Mouse (Mus musculus): ENCODE results near the gene Ggta1. TPM values are rescaled to one million over a fixed set of nuclear protein-coding genes. Genes with fewer than 3 reads are reported as not detected.

Gene Ggta1
- polyA plus RNA-seq, 2 experiments = 6.3 to 7.6 TPM

DNA sequence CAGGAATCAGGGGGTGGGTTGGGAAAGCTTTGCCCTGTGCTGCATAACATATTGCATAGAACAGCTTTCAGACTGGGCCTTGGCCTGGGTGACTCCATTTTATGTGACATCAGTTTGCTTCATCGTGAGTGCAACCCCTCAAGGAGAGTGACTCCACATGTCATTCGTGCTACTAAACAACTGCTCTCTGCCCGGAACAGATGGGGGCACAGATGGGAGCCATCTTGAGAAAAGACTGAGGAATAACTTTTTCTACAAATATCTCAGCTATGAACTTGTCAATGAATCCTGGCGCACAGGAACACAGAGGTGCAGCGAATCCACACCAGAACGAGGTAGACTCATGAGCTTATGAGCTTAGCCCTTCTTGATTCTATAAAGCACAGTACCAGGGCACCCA is 14.3 kb upstream of the Ggta1 start:
- H3K9ac ChIP-seq (replicated peaks) = no peak overlapping the region
- H3K27me3 ChIP-seq (ENCODE audit: control insufficient read depth, insufficient read depth, low read length) = no peaks in the 10 kb centered on the region
- no peaks in the 10 kb centered on the region for H3K36me3 ChIP-seq (replicated peaks; ENCODE audit: control insufficient read depth, insufficient read depth, low read depth)
- ATAC-seq (ENCODE audit: insufficient read depth) (no peak), DNase-seq (ENCODE audit: low read depth in 3 of 3, low spot score in 3 of 3) (no peak)
- no peak overlapping the region for H3K4me3 ChIP-seq (ENCODE audit: insufficient read depth in 1 of 2, low read depth in 2 of 2, low read length in 2 of 2)
- H3K4me2 ChIP-seq (ENCODE audit: low read depth) = no peak overlapping the region
- peaks cover 0 to 8% of the 10 kb centered on the region in 2 experiments; a peak in 1 of 4 replicates for H3K4me1 ChIP-seq (replicated peaks; ENCODE audit: control insufficient read depth in 2 of 2, insufficient read depth in 2 of 2, low read length in 1 of 2)
- no peak overlapping the region for H3K27ac ChIP-seq
- TF ChIP-seq CTCF (IDR thresholded peaks at IDR 0.05; ENCODE audit: low read depth) (no peak), EP300 (IDR thresholded peaks at IDR 0.05; ENCODE audit: low read depth) (no peak)
- 76% methylated on average over 6 of the region's 6 CpGs for WGBS (ENCODE audit: insufficient replicate concordance)
- no peaks in the 10 kb centered on the region for H3K9me3 ChIP-seq (ENCODE audit: control insufficient read depth, low read length)

DNA sequence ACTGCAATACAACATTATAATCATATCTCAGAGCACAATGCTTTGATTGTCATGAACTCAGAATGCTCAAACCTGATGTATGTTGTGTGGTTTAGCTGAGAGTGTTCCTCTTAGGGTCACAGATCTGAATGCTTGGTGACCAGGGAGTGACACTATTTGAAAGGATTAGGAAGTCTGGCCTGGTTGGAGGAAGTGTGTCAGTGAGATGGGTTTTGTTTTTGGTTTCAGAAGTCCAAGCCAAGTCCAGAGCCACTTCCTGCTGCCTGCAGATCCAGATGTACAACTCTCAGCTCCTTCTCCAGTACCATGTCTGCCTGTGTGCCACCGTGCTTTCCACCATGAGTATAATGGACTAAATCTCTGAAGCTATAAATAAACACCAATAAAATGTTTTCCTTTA is 11.9 kb upstream of the Ggta1 start:
- 70% methylated on average over 1 of the region's 1 CpGs for WGBS (ENCODE audit: insufficient replicate concordance)
- no peak for TF ChIP-seq EP300 (IDR thresholded peaks at IDR 0.05; ENCODE audit: low read depth)
- no peak for TF ChIP-seq CTCF (IDR thresholded peaks at IDR 0.05; ENCODE audit: low read depth)

GRCm38 (mm10) chr2:35469266-35469665 is 6.2 kb upstream of the Ggta1 start:
- TF ChIP-seq CTCF (IDR thresholded peaks at IDR 0.05; ENCODE audit: low read depth) (no peak), EP300 (IDR thresholded peaks at IDR 0.05; ENCODE audit: low read depth) (no peak)

More for the DNA sequence above, 11.9 kb upstream of the Ggta1 start:
- Histone ChIP-seq H3K27me3 (ENCODE audit: control insufficient read depth, insufficient read depth, low read length) (no peaks in the 10 kb centered on the region), H3K4me2 (ENCODE audit: low read depth) (no peak overlapping the region), H3K9me3 (ENCODE audit: control insufficient read depth, low read length) (no peaks in the 10 kb centered on the region), H3K9ac (replicated peaks) (no peak overlapping the region), H3K36me3 (replicated peaks; ENCODE audit: control insufficient read depth, insufficient read depth, low read depth) (no peaks in the 10 kb centered on the region), H3K4me1 (replicated peaks; ENCODE audit: control insufficient read depth in 2 of 2, insufficient read depth in 2 of 2, low read length in 1 of 2) (no peaks in the 10 kb centered on the region), H3K27ac (no peak overlapping the region), H3K4me3 (ENCODE audit: insufficient read depth in 1 of 2, low read depth in 2 of 2, low read length in 2 of 2) (no peak overlapping the region)
- ATAC-seq (ENCODE audit: insufficient read depth) (no peak), DNase-seq (ENCODE audit: low read depth in 3 of 3, low spot score in 3 of 3) (no peak)

DNA sequence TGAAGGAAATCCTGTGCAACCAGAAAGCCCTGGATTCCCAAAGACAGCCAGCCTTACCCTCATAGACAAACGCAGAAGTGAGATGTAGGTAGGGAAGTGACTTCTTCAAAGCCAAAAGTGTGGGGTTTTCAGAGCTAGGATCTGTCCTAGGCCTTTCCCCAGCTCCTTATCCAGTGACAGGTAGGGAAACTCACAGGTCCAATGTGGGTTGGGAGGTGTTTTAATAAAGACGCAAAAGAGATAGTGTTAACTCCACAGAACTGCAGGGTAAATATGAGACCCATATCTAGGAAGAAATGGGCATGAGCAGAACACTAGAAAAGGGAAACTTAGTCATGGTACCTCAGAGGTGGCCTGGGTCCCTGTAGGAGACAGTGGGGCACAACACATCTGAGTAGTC is 5.2 kb upstream of the Ggta1 start:
- ATAC-seq (ENCODE audit: insufficient read depth) (no peak), DNase-seq (ENCODE audit: low read depth in 3 of 3, low spot score in 3 of 3) (no peak)
- no peaks in the 10 kb centered on the region for H3K9me3 ChIP-seq (ENCODE audit: control insufficient read depth, low read length)
- 45% methylated on average over 2 of the region's 2 CpGs for WGBS (ENCODE audit: insufficient replicate concordance)
- TF ChIP-seq EP300 (IDR thresholded peaks at IDR 0.05; ENCODE audit: low read depth) (no peak), CTCF (IDR thresholded peaks at IDR 0.05; ENCODE audit: low read depth) (no peak)
- no peaks in the 10 kb centered on the region for H3K36me3 ChIP-seq (replicated peaks; ENCODE audit: control insufficient read depth, insufficient read depth, low read depth)
- no peak overlapping the region for H3K4me3 ChIP-seq (ENCODE audit: insufficient read depth in 1 of 2, low read depth in 2 of 2, low read length in 2 of 2)
- H3K4me1 ChIP-seq (replicated peaks; ENCODE audit: control insufficient read depth in 2 of 2, insufficient read depth in 2 of 2, low read length in 1 of 2) = peaks cover 10 to 11% of the 10 kb centered on the region in 2 experiments
- no peak overlapping the region for H3K4me2 ChIP-seq (ENCODE audit: low read depth)
- H3K27ac ChIP-seq = no peak overlapping the region
- no peak overlapping the region for H3K9ac ChIP-seq (replicated peaks)
- no peaks in the 10 kb centered on the region for H3K27me3 ChIP-seq (ENCODE audit: control insufficient read depth, insufficient read depth, low read length)

More at GRCm38 (mm10) chr2:35469266-35469665, 6.2 kb upstream of the Ggta1 start:
- 56% methylated on average over 3 of the region's 3 CpGs for WGBS (ENCODE audit: insufficient replicate concordance)
- H3K36me3 ChIP-seq (replicated peaks; ENCODE audit: control insufficient read depth, insufficient read depth, low read depth) = no peaks in the 10 kb centered on the region
- H3K9ac ChIP-seq (replicated peaks) = no peak overlapping the region
- H3K9me3 ChIP-seq (ENCODE audit: control insufficient read depth, low read length) = no peaks in the 10 kb centered on the region
- no peak overlapping the region for H3K4me3 ChIP-seq (ENCODE audit: insufficient read depth in 1 of 2, low read depth in 2 of 2, low read length in 2 of 2)
- ATAC-seq (ENCODE audit: insufficient read depth) (no peak), DNase-seq (ENCODE audit: low read depth in 3 of 3, low spot score in 3 of 3) (no peak)
- no peak overlapping the region for H3K4me2 ChIP-seq (ENCODE audit: low read depth)
- H3K4me1 ChIP-seq (replicated peaks; ENCODE audit: control insufficient read depth in 2 of 2, insufficient read depth in 2 of 2, low read length in 1 of 2) = peaks cover 0 to 3% of the 10 kb centered on the region in 2 experiments; a peak in 3 of 4 replicates
- no peaks in the 10 kb centered on the region for H3K27me3 ChIP-seq (ENCODE audit: control insufficient read depth, insufficient read depth, low read length)
- H3K27ac ChIP-seq = no peak overlapping the region

GRCm38 (mm10) chr2:35467855-35468254 is 4.8 kb upstream of the Ggta1 start:
- no peak overlapping the region for H3K9ac ChIP-seq (replicated peaks)
- H3K27me3 ChIP-seq (ENCODE audit: control insufficient read depth, insufficient read depth, low read length) = no peaks in the 10 kb centered on the region
- H3K4me3 ChIP-seq (ENCODE audit: insufficient read depth in 1 of 2, low read depth in 2 of 2, low read length in 2 of 2) = no peak overlapping the region
- no peak overlapping the region for H3K4me2 ChIP-seq (ENCODE audit: low read depth)
- DNase-seq (ENCODE audit: low read depth in 3 of 3, low spot score in 3 of 3) (no peak), ATAC-seq (ENCODE audit: insufficient read depth) (no peak)
- WGBS (ENCODE audit: insufficient replicate concordance) = 62% methylated on average over 3 of the region's 3 CpGs
- no peaks in the 10 kb centered on the region for H3K9me3 ChIP-seq (ENCODE audit: control insufficient read depth, low read length)
- TF ChIP-seq CTCF (IDR thresholded peaks at IDR 0.05; ENCODE audit: low read depth) (no peak), EP300 (IDR thresholded peaks at IDR 0.05; ENCODE audit: low read depth) (no peak)
- no peak overlapping the region for H3K27ac ChIP-seq
- H3K4me1 ChIP-seq (replicated peaks; ENCODE audit: control insufficient read depth in 2 of 2, insufficient read depth in 2 of 2, low read length in 1 of 2) = peaks cover 13 to 15% of the 10 kb centered on the region in 2 experiments
- no peaks in the 10 kb centered on the region for H3K36me3 ChIP-seq (replicated peaks; ENCODE audit: control insufficient read depth, insufficient read depth, low read depth)
